Mouse (Mus musculus): ENCODE data around the gene Hist1h2ae.
"Not testable (repeated sequence)": the region's sequence is repeated elsewhere in the genome, so short reads cannot be mapped to it uniquely, and the experiment has no call there.

The Hist1h2ae gene

GRCm38 (mm10) chr13:23541497-23541896 lies 29.5 kb downstream of the Hist1h2ae start:
- DNase-seq (ENCODE audit: low read depth, low spot score) = no peak

- not testable (repeated sequence) for DNase-seq (ENCODE audit: low read depth, low spot score)
These were observed 31.2 kb downstream of the Hist1h2ae start for GRCm38 (mm10) chr13:23539821-23540220.

DNA sequence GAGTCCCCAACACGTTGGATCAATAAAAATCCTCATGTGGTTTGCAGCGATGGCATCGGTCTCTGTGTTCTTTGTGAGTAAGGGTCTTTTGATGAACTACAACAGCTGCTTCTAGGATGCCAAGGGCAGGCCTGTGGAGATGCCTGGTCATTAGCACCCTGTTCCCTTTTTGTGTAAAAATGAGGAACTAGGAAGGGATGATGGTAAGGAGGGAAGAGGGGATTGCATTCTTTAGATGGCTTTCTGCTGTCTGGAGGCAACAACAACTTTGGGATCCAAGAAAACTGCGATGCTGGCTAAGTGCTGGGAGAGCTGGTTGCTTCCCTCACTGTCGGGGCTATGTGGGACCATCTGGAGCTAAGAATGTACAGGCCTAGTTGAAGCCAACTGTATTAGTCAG lies 32.8 kb downstream of the Hist1h2ae start:
- DNase-seq (ENCODE audit: low read depth, low spot score) = peak; percentile 11

GRCm38 (mm10) chr13:23537006-23537710 lies 33.9 kb downstream of the Hist1h2ae start:
- peak; percentile 17 for DNase-seq (ENCODE audit: low read depth, low spot score)

DNA sequence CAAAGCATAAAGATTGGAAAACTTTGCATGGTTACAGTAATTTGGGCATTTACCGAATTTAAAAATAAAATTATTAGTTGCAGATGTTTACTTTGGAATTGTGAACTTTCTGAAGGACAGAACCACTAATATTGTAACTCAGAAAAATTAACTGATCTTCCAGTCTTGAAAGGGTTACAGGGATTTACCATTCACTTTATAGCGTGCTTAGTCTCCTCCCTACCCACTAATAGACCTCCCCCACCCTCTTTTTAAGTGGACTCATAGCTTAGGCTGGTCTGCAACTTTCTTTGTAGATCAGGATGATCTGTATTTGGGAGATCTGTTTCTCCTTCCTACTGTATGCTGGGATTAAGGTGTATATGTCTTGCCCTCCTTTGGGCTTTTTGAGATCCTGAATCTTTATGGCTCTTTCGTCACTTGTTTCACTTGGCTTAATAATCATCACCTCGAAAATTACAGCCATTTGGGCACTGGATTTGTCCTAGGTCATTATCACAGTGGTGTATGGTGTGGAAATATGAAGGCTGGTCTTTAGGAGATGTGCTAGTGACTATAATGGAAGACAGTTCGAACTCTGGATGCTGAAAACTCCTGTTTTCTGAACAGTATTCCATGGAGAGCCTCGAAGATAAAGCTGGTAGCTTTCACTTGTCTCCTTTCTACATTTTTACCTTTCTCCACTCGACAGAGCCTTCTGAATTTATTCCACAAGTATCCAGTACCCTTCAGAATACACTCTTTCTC lies 34.8 kb downstream of the Hist1h2ae start:
- peak; percentile 73 for DNase-seq (ENCODE audit: low read depth, low spot score)

DNA sequence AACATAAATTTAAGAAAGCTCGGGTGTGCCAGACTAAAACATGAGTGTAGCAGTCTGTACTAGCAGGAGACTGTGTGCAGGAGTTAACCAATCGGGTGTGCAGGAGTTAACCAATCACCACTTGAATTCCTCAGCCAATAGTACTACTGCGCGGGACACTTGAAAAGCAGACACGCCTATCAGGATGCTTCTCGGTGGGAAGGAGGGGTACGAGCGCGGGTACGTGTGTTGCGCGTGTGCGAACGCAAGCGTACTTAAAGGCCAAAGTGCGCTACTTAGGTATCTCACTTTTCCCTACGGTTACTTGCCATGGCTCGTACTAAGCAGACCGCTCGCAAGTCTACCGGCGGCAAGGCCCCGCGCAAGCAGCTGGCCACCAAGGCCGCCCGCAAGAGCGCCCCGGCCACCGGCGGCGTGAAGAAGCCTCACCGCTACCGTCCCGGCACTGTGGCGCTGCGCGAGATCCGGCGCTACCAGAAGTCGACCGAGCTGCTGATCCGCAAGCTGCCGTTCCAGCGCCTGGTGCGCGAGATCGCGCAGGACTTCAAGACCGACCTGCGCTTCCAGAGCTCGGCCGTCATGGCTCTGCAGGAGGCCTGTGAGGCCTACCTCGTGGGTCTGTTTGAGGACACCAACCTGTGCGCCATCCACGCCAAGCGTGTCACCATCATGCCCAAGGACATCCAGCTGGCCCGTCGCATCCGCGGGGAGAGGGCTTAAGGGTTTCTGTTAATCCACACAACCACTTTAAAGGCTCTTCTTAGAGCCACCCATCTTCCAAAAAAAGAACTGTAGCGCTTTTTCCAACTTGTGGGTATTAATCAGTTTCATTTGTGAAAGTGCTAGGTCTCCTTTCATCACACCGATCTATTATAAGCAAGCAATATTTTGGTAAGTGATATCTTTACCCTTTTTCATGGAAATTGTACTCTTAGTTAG lies 35.6 kb downstream of the Hist1h2ae start, which contains the start of gene Hist1h3g:
Hist1h3g (plus strand) TSS at position 286 of the 939 bp plus-strand sequence.
- peak; percentile 100 for DNase-seq (ENCODE audit: low read depth, low spot score)

DNA sequence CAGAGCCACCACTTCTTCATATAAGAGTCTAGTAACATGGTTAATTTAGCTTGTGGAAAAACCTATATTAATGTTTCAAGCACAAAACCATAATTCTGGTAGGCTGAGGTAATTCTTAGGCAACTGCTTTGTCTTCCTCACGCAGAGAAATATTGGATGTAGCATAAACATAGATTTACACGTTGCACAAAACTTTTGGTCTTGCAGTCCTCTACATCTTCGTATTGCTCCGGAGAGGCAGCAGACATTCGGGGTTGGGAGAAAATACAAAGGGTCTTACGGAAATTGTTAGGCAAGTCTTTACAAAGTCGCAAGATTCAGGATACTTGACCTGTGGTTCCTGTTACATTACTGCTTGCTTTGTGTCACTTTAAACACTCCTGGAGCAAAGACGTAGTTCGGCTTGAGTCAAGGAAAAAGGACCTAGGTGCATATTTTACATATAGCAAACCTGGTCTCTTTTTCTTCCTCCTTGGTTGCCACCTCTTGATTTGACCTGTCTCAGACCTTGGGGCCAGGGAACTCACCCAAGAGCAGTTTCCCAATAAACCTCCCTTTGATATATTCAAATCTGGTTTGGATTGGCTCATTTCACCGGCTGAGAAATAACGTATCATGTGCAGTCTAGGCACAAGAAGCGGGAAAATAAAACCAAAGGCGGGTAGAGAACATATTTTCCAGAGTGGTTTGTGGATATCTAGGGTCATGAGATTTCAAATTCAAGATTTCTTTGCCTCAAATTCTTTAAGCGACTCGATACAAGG lies 36.5 kb downstream of the Hist1h2ae start:
- peak; percentile 83 for DNase-seq (ENCODE audit: low read depth, low spot score)

DNA sequence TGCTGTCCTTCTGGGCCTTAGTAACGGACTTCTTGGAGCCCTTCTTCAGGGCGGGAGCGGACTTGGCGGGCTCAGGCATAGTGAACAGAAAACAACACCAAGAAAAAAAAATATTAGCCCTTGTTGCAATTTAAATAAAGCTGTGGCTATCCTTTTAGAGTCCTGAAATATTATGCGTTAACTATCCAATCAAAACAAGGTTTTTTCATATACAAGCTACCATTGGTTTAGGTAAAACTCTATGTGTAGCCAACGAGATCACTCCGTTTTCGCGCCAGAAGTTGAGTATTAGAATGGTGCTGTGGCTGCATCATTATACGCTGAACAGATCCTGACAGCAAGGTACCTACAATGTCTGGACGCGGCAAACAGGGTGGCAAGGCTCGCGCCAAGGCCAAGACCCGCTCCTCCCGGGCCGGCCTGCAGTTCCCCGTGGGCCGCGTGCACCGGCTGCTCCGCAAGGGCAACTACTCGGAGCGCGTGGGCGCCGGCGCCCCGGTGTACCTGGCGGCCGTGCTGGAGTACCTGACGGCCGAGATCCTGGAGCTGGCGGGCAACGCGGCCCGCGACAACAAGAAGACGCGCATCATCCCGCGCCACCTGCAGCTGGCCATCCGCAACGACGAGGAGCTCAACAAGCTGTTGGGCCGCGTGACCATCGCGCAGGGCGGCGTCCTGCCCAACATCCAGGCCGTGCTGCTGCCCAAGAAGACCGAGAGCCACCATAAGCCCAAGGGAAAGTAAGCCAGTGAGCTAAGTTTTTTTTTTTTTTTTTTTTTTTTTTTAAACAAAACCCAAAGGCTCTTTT lies 37.3 kb downstream of the Hist1h2ae start, which contains the start of gene Hist1h2af:
Hist1h2af (plus strand) TSS at position 347 of the 808 bp plus-strand sequence.
- DNase-seq (ENCODE audit: low read depth, low spot score) = peak; percentile 95

DNA sequence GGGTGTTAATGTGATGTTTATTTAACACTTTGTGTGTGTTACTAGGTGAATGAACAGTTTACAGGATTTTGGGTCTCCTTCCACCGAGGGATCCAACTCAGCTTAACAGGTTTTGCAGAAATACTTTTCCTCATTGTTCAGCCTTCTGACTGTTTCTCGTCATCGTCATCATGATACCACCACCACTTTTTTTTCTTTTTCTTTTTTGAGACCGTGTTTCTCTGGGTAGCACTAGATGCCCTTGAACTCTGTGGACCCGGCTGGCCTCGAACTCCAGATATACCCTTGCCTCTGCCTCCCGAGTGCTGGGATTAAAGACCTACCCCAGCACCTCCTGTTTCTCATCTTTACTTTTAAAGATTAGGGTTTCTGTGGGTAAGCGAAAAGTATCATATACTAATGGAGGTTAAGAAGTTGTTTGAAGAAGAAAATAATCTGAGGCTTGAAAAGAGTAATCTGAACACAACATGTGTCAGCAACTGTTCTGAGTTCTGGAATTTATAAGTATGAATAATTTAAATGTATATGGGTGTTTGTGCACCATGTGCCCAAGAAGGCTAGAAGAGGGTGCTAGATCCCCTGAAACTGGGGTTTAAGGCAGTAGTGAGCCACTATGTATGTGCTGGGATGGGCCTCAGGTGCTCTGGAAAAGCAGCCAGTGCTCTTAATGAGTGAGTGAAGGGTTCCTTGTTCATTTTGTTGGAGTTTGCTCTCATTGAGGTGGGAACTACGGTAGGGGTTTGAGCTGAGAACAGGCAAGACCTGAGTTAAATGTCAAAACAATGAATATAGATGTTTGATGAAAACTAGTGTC lies 38.6 kb downstream of the Hist1h2ae start:
- DNase-seq (ENCODE audit: low read depth, low spot score) = peak; percentile 56

DNA sequence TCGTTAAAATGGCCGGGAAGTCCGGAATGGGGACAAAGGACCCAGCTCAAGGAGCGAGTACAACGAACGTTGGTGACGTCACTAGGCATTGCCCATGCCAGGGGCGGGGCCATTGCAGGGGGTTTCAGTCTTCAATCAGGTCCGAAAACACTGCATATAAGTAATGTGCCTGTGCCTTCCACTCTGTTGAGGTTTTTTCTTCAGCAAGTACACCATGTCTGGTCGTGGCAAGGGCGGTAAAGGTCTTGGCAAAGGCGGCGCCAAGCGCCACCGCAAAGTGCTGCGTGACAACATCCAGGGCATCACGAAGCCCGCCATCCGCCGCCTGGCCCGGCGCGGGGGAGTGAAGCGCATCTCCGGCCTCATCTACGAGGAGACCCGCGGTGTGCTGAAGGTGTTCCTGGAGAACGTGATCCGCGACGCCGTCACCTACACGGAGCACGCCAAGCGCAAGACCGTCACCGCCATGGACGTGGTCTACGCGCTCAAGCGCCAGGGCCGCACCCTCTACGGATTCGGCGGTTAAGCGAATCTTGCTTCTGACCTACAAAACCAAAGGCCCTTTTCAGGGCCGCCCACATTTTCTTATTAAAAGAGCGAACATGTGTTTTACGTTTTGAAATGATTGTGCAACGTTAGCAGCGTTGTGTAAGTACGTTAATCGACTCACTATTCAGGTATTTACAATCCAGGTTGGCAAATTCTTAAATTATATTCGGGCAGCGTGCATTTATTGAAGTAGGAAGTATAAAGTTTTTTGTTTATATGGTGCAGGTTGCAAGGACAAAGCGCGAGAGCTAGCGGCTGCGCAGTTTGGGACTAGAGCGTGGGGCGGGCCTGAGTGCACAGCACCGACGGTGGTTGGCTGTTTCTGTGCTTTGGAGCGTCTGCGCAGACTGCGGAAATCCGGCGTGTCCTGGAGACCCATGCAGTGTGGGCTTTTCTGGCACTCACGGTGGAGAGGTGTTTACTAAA lies 39.8 kb downstream of the Hist1h2ae start, which contains the start of gene Hist1h4h:
Hist1h4h (plus strand) TSS at position 150 of the 975 bp plus-strand sequence.
- peak; percentile 98 for DNase-seq (ENCODE audit: low read depth, low spot score)

- peak; percentile 69 for DNase-seq (ENCODE audit: low read depth, low spot score)
These were observed 40.7 kb downstream of the Hist1h2ae start for GRCm38 (mm10) chr13:23530181-23530900.

- DNase-seq (ENCODE audit: low read depth, low spot score) = no peak
These were observed 41.4 kb downstream of the Hist1h2ae start for GRCm38 (mm10) chr13:23529480-23530165.

- DNase-seq (ENCODE audit: low read depth, low spot score) = no peak
These were observed 42.0 kb downstream of the Hist1h2ae start for GRCm38 (mm10) chr13:23529005-23529404.

DNA sequence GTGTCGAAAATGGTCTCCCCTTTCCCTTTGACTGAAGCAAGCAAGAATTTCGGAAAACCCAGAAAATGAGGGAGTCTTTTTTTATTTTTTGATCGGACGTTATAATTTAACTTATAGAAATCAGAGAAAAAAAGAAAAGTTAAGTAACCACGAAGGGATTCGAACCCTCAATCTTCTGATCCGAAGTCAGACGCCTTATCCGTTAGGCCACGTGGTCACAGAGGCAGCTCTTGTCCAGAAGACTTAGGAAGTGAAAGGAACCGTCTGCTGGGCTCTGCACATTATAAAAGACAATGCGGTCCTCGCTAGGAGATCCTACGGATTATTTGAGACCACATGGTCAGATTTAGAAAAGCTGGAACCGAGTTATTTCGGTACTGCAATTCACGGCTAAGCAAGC lies 44.7 kb downstream of the Hist1h2ae start:
- DNase-seq (ENCODE audit: low read depth, low spot score) = peak; percentile 90

- peak; percentile 79 for DNase-seq (ENCODE audit: low read depth, low spot score)
These were observed 45.1 kb downstream of the Hist1h2ae start for GRCm38 (mm10) chr13:23525901-23526300.

DNA sequence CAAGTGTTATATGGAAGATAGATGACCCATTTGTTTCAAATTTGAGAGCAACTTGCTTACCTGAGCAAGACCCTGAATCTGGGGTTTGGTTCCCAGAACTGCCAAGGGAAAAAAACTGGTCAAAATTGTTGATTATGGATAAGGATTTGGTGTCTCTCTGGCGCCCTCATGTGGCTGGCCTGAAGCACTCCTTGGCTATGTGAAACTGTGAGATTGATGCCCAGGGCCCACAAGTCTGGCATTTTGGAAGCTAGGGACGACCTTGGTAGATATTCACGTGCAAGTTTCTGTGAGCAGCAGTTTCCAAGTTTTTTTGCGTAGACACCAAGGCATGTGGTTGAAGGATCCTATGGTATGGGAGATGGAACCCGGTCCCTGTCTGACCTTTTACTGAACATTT lies 46.4 kb downstream of the Hist1h2ae start:
- peak; percentile 92 for DNase-seq (ENCODE audit: low read depth, low spot score)

GRCm38 (mm10) chr13:23523976-23524375 lies 47.0 kb downstream of the Hist1h2ae start:
- no peak for DNase-seq (ENCODE audit: low read depth, low spot score)

Data from ES-CJ7 (cell line).